Mouse (Mus musculus) urinary bladder, adult 2 months (tissue): ENCODE results near the gene Ndufa13. TPM values are rescaled to one million over a fixed set of nuclear protein-coding genes. Genes with fewer than 3 reads are reported as not detected.

Source experiments
- polyA plus RNA-seq: library from polyadenylated mRNA; depleted of rRNA; stranded (reverse); fragments of >200 nt; gene quantifications from 2 replicates; pipeline ENCODE4 v1.2.3, GENCODE M21; 2012; rRNA removed

Gene Ndufa13
- polyA plus RNA-seq, 1 experiment: 140 TPM

Other genes with a start within 250 kb of the Ndufa13 start
- gene Zfp964, start 248.1 kb downstream of the Ndufa13 start, polyA plus RNA-seq: 2.7 and 2.8 TPM in 2 replicates
- 21.0 and 23.9 TPM in 2 replicates for gene Zfp869, start 191.8 kb downstream of the Ndufa13 start, polyA plus RNA-seq
- gene Zfp963, start 152.6 kb downstream of the Ndufa13 start, polyA plus RNA-seq: 4.5 and 4.9 TPM in 2 replicates
- gene Gm20422, start 127.7 kb downstream of the Ndufa13 start, polyA plus RNA-seq: 0.11 TPM in 1 of 2 replicates, not detected in the other
- gene Atp13a1, start 111.4 kb downstream of the Ndufa13 start, polyA plus RNA-seq: 39.5 and 43.8 TPM in 2 replicates
- gene Zfp866, start 111.4 kb downstream of the Ndufa13 start, polyA plus RNA-seq: 17.7 and 21.1 TPM in 2 replicates
- 19.5 and 20.3 TPM in 2 replicates for gene Gmip, start 93.9 kb downstream of the Ndufa13 start, polyA plus RNA-seq
- 1.7 and 1.8 TPM in 2 replicates for gene Lpar2, start 80.1 kb downstream of the Ndufa13 start, polyA plus RNA-seq
- gene Pbx4, start 70.1 kb downstream of the Ndufa13 start, polyA plus RNA-seq: 3.2 and 4.2 TPM in 2 replicates
- 0.16 and 0.34 TPM in 2 replicates for gene Cilp2, start 14.9 kb downstream of the Ndufa13 start, polyA plus RNA-seq
- gene Tssk6, start 374 bp downstream of the Ndufa13 start, polyA plus RNA-seq: 0.66 and 0.67 TPM in 2 replicates
- gene Yjefn3, start 154 bp upstream of the Ndufa13 start, polyA plus RNA-seq: 1.2 and 1.8 TPM in 2 replicates
- gene Gatad2a, start 93.8 kb upstream of the Ndufa13 start, polyA plus RNA-seq: 28.8 and 38.7 TPM in 2 replicates
- gene Mau2, start 140.2 kb upstream of the Ndufa13 start, polyA plus RNA-seq: 49.6 and 57.8 TPM in 2 replicates
- gene Sugp1, start 140.3 kb upstream of the Ndufa13 start, polyA plus RNA-seq: 15.4 and 20.6 TPM in 2 replicates
- 1.8 and 2.5 TPM in 2 replicates for gene Tm6sf2, start 170.4 kb upstream of the Ndufa13 start, polyA plus RNA-seq
- 0.21 TPM in 2 replicates for gene Hapln4, start 180.9 kb upstream of the Ndufa13 start, polyA plus RNA-seq
- 0.12 and 0.18 TPM in 2 replicates for gene Ncan, start 218.3 kb upstream of the Ndufa13 start, polyA plus RNA-seq
- gene Nr2c2ap, start 228.8 kb upstream of the Ndufa13 start, polyA plus RNA-seq: 18.0 and 25.1 TPM in 2 replicates
- 14.8 and 17.3 TPM in 2 replicates for gene Rfxank, start 236.6 kb upstream of the Ndufa13 start, polyA plus RNA-seq
- 73.8 and 74.1 TPM in 2 replicates for gene Borcs8, start 236.9 kb upstream of the Ndufa13 start, polyA plus RNA-seq
- 0.29 and 0.35 TPM in 2 replicates for gene Mef2b, start 237.2 kb upstream of the Ndufa13 start, polyA plus RNA-seq